Mouse (Mus musculus) G1E (cell line): ENCODE measurements around the gene Polr2a. TPM values are rescaled to one million over a fixed set of nuclear protein-coding genes. Genes with fewer than 3 reads are reported as not detected.
"Not testable (repeated sequence)": the region's sequence is repeated elsewhere in the genome, so short reads cannot be mapped to it uniquely, and the experiment has no call there.

ENCODE experiments used
- ATAC-seq: 2 replicates; pipeline ENCODE4 v1.8.0; 2016; ENCODE audit warnings: mild to moderate bottlenecking; ENCODE audit not compliant: insufficient number of reproducible peaks, poor library complexity, low FRiP score, severe bottlenecking; ENCODE audit errors: extremely low read depth
- DNase-seq: peaks from one replicate; pipeline ENCODE4 v3.0.0; 2012; ENCODE audit warnings: low spot score
- H3K27me3 ChIP-seq: 2 replicates; pipeline ENCODE4 v1.6.1; 2012; ENCODE audit warnings: mild to moderate bottlenecking, low read length, inconsistent platforms; ENCODE audit not compliant: insufficient read depth
- H3K36me3 ChIP-seq: replicated peaks from 2 replicates; pipeline ENCODE3; 2012; ENCODE audit warnings: mild to moderate bottlenecking, inconsistent platforms
- H3K4me1 ChIP-seq: 2 replicates; pipeline ENCODE4 v1.6.1; 2012; ENCODE audit warnings: low read depth, low read length, inconsistent platforms, mixed read lengths; ENCODE audit not compliant: insufficient read depth
- H3K4me3 ChIP-seq: 2 replicates; pipeline ENCODE4 v1.5.1; 2012; ENCODE audit warnings: low read depth, mild to moderate bottlenecking, inconsistent platforms, low read length, moderate library complexity, mixed read lengths
- H3K9me3 ChIP-seq: replicated peaks from 2 replicates; pipeline ENCODE4 v1.6.1; 2012; ENCODE audit warnings: inconsistent platforms
- CTCF ChIP-seq: IDR thresholded peaks from 2 replicates; pipeline ENCODE4 v1.5.1; 2012; ENCODE audit warnings: low read depth, low read length, inconsistent platforms, mixed read lengths
- GATA1 ChIP-seq: IDR thresholded peaks from 2 replicates; pipeline ENCODE4 v1.6.1; 2012; ENCODE audit warnings: borderline replicate concordance, low read length, inconsistent platforms, mixed read lengths
- GATA2 ChIP-seq: IDR thresholded peaks from 2 replicates; pipeline ENCODE4 v1.6.1; 2012; ENCODE audit warnings: low read depth, low read length, inconsistent platforms, borderline replicate concordance
- POLR2AphosphoS5 ChIP-seq: IDR thresholded peaks from 2 replicates; pipeline ENCODE4 v1.6.1; 2012; ENCODE audit warnings: low read depth, low read length, inconsistent platforms; ENCODE audit not compliant: insufficient replicate concordance
- TAL1 ChIP-seq: conservative IDR thresholded peaks from 2 replicates; pipeline ENCODE4 v1.6.1; 2012; ENCODE audit warnings: low read depth, low read length, inconsistent platforms, mixed read lengths
- polyA plus RNA-seq: library from polyadenylated mRNA; stranded (reverse); fragments of >175 nt; gene quantifications from 2 replicates; pipeline ENCODE4 v1.2.3, GENCODE M21; 2012
- total RNA-seq, 2 experiments: library from RNA; stranded (forward) in 1 of 2; stranded (reverse) in 1 of 2; fragments of 200-1000 nt in 1 of 2; fragments of >200 nt in 1 of 2; fragmentation: Nextera tagmentation in 1 of 2; gene quantifications; 2 replicates each; pipeline ENCODE4 v1.2.3; 2014 to 2017

Polr2a gene
- total and polyA plus RNA-seq, 3 experiments: 26.2 to 192 (median 116) TPM

DNA sequence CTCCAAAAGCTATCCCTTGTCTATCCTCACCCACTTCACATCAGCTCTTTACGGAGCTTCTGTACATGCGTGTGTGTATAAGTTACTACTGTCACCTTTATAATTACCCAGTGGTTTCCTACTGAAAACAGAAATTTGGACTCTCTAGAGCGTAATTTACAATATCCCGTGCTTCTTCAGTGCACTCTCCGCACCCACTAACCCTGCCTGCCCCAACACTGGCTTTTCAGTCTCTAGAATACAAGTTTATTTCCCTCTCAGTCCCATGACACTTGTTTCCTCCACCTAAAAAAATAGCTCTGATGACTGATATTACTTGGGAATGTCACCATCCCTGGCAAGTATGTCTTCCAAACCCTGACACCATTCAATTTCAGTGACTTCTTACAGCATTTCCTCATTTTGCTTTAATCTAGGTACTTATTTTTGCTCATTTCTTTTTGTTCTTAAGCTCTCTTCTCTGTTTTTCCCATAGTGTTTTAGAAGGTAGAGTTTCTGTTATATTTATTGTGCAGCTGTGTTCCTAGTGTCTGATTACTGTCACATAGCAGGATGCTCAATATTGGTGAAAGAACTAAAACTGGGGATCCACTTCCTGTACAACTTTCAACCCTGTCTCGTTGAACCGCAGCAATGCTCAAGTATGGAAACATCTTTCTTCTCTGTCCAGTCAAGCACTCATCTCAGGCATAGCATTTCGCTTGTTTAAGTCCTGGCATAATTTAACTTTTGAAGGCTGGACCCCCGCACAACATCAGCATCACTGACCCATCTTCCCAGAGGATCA is 941 bp downstream of the Polr2a start:
- Histone ChIP-seq H3K4me3 (peak overlapping the region; percentile 73), H3K36me3 (peaks cover 13% of the 10 kb centered on the region), H3K4me1 (peaks cover 66% of the 10 kb centered on the region), H3K27me3 (no peaks in the 10 kb centered on the region), H3K9me3 (no peaks in the 10 kb centered on the region)
- no peak for ATAC-seq
- DNase-seq: no peak
- TF ChIP-seq GATA2: no peak

DNA sequence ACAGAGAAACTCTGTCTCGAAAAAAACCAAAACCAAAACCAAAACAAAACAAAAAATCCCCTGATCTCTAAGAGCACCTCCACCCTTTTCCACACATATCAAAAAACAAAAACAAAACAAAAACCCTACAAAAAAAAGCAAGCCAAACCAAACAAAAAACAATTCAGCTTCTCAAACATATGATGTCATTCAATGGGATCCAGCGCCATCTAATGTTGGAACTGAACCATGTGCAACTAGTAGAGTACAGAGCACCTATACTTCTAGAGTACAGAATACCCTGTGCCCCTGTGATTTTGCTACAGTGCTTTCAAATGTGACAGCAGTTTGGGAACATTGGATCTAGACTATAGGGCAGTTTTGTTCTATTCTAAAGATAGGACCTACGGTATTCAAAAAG is 3.7 kb downstream of the Polr2a start:
- H3K4me1 ChIP-seq: peaks cover 61% of the 10 kb centered on the region

DNA sequence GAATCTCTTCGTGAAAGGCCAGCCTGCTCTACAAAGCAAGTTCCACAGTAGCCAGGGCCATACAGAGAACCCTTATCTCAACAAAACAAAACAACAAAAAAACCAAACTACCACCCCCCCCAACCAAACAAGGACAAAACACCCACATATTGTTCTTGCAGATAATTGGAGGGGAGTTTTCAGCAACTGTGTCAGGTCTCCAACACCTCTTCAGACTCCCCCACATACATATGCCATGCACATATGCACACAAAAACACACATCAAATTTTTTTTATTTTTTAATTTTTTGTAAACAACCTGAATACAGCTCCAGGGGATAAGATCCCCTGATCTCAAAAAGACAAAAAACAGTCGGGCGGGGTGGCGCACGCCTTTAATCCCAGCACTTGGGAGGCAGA is 4.2 kb downstream of the Polr2a start:
- Histone ChIP-seq H3K27me3 (no peaks in the 10 kb centered on the region), H3K4me1 (peaks cover 57% of the 10 kb centered on the region), H3K4me3 (no peak overlapping the region; the same call in 1 of the 2 replicates), H3K36me3 (peaks cover 23% of the 10 kb centered on the region), H3K9me3 (no peaks in the 10 kb centered on the region)
- DNase-seq (no peak), ATAC-seq (no peak)
- TF ChIP-seq GATA2: no peak
- TF ChIP-seq POLR2AphosphoS5: no peak
- no peak for TF ChIP-seq CTCF
- TF ChIP-seq TAL1: no peak
- TF ChIP-seq GATA1: no peak

More for the DNA sequence above, 3.7 kb downstream of the Polr2a start:
- Histone ChIP-seq H3K36me3 (peaks cover 19% of the 10 kb centered on the region), H3K9me3 (no peaks in the 10 kb centered on the region), H3K27me3 (no peaks in the 10 kb centered on the region), H3K4me3 (no peak overlapping the region; the same call in 1 of the 2 replicates)
- ATAC-seq (no peak), DNase-seq (no peak)
- no peak for TF ChIP-seq GATA1
- no peak for TF ChIP-seq TAL1
- no peak for TF ChIP-seq GATA2
- TF ChIP-seq CTCF: no peak
- no peak for TF ChIP-seq POLR2AphosphoS5

DNA sequence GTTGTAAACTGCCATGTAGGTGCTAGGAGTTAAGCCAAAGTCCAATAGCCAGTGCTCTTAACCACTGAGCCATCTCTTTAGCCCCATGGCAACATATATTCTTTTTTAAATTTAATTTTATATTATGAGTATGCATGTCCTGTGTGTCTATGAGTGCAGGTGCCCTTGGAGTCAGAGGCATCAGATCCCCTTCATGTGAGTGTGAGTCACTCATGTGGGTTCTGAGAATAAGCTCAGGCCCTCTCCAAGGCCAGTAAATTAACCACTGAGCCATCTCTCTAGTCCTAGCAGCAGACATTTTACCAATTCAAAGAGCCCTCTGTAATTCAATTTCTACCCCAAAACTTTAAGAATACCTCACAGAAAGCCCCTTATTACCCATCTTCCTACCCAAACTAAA is 5.8 kb downstream of the Polr2a start:
- ATAC-seq (no peak), DNase-seq (no peak)
- no peak overlapping the region; the same call in 1 of the 2 replicates for H3K4me3 ChIP-seq
- no peak for TF ChIP-seq CTCF
- peaks cover 38% of the 10 kb centered on the region for H3K36me3 ChIP-seq
- no peaks in the 10 kb centered on the region for H3K27me3 ChIP-seq
- no peaks in the 10 kb centered on the region for H3K9me3 ChIP-seq
- peaks cover 54% of the 10 kb centered on the region for H3K4me1 ChIP-seq

DNA sequence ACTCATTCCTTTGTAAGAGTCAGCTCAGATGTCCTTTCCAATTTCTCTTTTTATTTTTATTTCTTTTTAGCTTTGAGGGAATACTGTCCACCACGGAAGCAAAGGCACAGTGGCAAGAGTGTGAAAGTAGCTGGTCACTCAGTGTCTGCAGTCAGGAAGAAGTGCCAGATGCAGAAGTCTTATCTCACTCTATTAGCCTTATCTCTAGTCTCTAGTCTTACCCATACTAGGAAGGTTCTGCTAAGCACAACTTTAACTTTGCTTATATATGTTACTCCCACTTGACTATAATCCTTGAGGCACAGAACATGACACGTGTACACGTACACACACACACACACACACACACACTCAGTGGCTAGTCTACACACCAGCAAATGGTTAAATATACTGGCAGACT is 6.8 kb downstream of the Polr2a start:
- peaks cover 52% of the 10 kb centered on the region for H3K4me1 ChIP-seq
- DNase-seq (no peak), ATAC-seq (peak; percentile 80)
- no peak overlapping the region; the same call in 1 of the 2 replicates for H3K4me3 ChIP-seq
- TF ChIP-seq TAL1: peak; percentile 55
- no peak for TF ChIP-seq GATA1
- H3K36me3 ChIP-seq: peaks cover 46% of the 10 kb centered on the region
- no peaks in the 10 kb centered on the region for H3K9me3 ChIP-seq
- H3K27me3 ChIP-seq: no peaks in the 10 kb centered on the region

DNA sequence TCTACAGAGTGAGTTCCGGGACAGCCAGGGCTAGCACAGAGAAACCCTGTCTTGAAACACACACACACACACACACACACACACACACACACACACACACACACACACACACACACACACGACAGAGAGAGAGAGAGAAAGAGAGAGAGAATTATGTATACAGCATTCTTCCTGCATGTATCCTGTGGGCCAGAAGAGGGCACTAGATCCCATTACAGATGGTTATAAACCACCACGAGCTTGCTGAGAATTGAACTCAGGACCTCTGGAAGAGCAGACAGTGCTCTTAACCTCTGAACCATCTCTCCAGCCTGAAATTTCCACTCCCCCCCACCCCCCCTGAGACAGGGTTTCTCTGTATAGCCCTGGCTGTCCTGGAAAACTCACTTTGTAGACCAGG is 27.0 kb downstream of the Polr2a start:
- not testable (repeated sequence) for H3K4me1 ChIP-seq, DNase-seq, ATAC-seq, H3K4me3 ChIP-seq, H3K9me3 ChIP-seq, H3K27me3 ChIP-seq
- peaks cover 31% of the 10 kb centered on the region for H3K36me3 ChIP-seq

DNA sequence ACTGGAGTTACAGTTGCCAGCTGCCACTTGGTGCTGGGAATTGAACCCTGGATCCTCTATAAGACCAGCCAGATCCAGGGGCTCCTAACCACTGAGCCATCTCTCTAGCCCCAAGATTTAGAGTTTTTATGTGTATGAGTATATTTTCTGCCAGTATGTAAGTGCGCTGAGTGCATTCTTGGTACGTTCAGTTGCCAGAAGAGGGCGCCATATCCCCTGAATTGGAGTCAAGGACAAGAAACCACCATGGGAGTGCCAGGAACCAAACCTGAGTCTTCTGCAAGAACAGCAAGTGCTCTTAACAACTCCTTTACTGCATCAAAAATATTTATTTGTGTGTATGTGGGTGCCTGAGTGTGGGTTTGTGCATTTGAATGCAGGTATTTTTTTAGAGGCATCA is 29.4 kb downstream of the Polr2a start:
- peak; percentile 26; the same call in 1 of the 2 replicates for TF ChIP-seq CTCF
- TF ChIP-seq GATA1: no peak
- TF ChIP-seq TAL1: no peak
- TF ChIP-seq GATA2: no peak
- no peak for ATAC-seq
- peaks cover 8% of the 10 kb centered on the region for H3K36me3 ChIP-seq

More for the DNA sequence above, 29.4 kb downstream of the Polr2a start:
- no peak for DNase-seq
- Histone ChIP-seq H3K4me1 (no peaks in the 10 kb centered on the region), H3K9me3 (peaks cover 8% of the 10 kb centered on the region), H3K27me3 (0 out of 2 replicates have a peak, but pooled peaks cover 2% of the 10 kb centered on the region), H3K4me3 (no peak overlapping the region)
